Mouse (Mus musculus) hindbrain, postnatal 0 days (tissue): ENCODE measurements at regions not wholly inside any gene's neighbourhood (a gene's known extent, or its start where the extent isn't known, plus 50 kb on each side); places are given as distances from the start of the nearest gene placed in this dataset.

Experiments
- ATAC-seq: fragments of 200-750 bp; cut with Nextera tagmentation; 2 replicates; pipeline ENCODE4 v1.8.0; 2017; ENCODE audit warnings: mild to moderate bottlenecking, moderate TSS enrichment, moderate library complexity
- DNase-seq: peaks from one replicate; pipeline ENCODE4 v3.0.0-alpha.2; 2015; ENCODE audit warnings: low spot score
- H3K27ac ChIP-seq: fragments of 300-500 bp; sonication (generic); 2 replicates; pipeline ENCODE4 v1.5.1; 2014; ENCODE audit warnings: mild to moderate bottlenecking
- H3K27me3 ChIP-seq: fragments of 300-500 bp; sonication (generic); 2 replicates; pipeline ENCODE4 v1.6.1; 2014; ENCODE audit warnings: low read length, mixed read lengths; ENCODE audit not compliant: insufficient read depth
- H3K36me3 ChIP-seq: fragments of 300-500 bp; sonication (generic); 2 replicates; pipeline ENCODE4 v1.6.1; 2014; ENCODE audit warnings: low read length, mixed read lengths; ENCODE audit not compliant: insufficient read depth
- H3K4me1 ChIP-seq: fragments of 300-500 bp; sonication (generic); 2 replicates; pipeline ENCODE4 v1.6.1; 2014; ENCODE audit warnings: antibody characterized with exemption, low read length, mixed read lengths; ENCODE audit not compliant: insufficient read depth
- H3K4me2 ChIP-seq: fragments of 300-500 bp; sonication (generic); 2 replicates; pipeline ENCODE4 v1.6.1; 2014; ENCODE audit warnings: low read depth, mild to moderate bottlenecking, low read length, moderate library complexity, mixed read lengths
- H3K4me3 ChIP-seq: fragments of 300-500 bp; sonication (generic); 2 replicates; pipeline ENCODE4 v1.5.1; 2014; ENCODE audit warnings: low read length
- H3K9ac ChIP-seq: fragments of 300-500 bp; sonication (generic); replicated peaks from 2 replicates; pipeline ENCODE4 v1.6.1; 2014; ENCODE audit warnings: mild to moderate bottlenecking, low read length, moderate library complexity, mixed read lengths
- H3K9me3 ChIP-seq: fragments of 300-500 bp; sonication (generic); 2 replicates; pipeline ENCODE4 v1.6.1; 2016; ENCODE audit warnings: low read length, mixed read lengths
- CTCF ChIP-seq: IDR thresholded peaks from 2 replicates; pipeline ENCODE4 v1.5.1; 2016; ENCODE audit warnings: antibody characterized with exemption, control low read depth, low read depth
- WGBS: fragments of 180-500 bp; shearing (Covaris S2); extraction: QIAGEN DNeasy Blood & Tissue Kit; methylation state at CpG from one replicate; pipeline ENCODE4 v1.1.7; 2014; 5-methylcytosine and 5-hydroxymethylcytosine counted together

DNA sequence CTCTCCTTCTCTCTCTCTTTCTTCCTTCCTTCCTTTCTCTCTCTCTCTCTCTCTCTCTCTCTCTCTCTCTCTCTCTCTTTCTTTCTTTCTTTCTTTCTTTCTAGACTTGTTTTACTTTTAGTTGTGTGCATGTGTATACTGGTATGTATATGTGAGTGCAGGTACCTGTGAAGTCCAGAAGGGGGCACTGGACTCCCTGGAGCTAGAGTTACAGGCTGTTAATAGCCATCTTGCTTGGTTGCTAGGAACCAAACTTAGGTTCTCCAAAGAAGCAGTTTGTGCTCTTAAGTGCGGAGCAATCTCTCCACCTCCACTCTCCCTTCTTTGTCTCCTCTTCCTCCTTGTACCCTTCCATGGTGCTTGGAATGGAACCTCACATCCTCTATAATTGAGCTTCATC is 77.2 kb downstream of the Gm10604 start:
- Histone ChIP-seq H3K27me3 (no peaks in the 10 kb centered on the region), H3K4me1 (no peaks in the 10 kb centered on the region), H3K27ac (no peak overlapping the region), H3K9me3 (no peaks in the 10 kb centered on the region), H3K4me3 (no peak overlapping the region), H3K9ac (no peak overlapping the region), H3K36me3 (no peaks in the 10 kb centered on the region), H3K4me2 (no peak overlapping the region)
- ATAC-seq (no peak), DNase-seq (no peak)
- TF ChIP-seq CTCF = no peak
- WGBS = 100% methylated on average over 1 of the region's 1 CpGs

- H3K4me1 ChIP-seq = no peaks in the 10 kb centered on the region
- H3K4me2 ChIP-seq = no peak overlapping the region
These were observed 77.7 kb downstream of the Gm10604 start for GRCm38 (mm10) chr4:11903401-11903800.

GRCm38 (mm10) chr4:11899979-11900624 is 81.0 kb downstream of the Gm10604 start:
- WGBS = 18% methylated on average over 10 of the region's 10 CpGs
- H3K27me3 ChIP-seq = no peaks in the 10 kb centered on the region
- H3K27ac ChIP-seq = no peak overlapping the region
- ATAC-seq (peak; percentile 58; the same call in 1 of the 2 replicates), DNase-seq (peak; percentile 24)
- no peak overlapping the region for H3K4me3 ChIP-seq
- TF ChIP-seq CTCF = no peak
- no peaks in the 10 kb centered on the region for H3K4me1 ChIP-seq
- H3K9ac ChIP-seq = no peak overlapping the region
- H3K4me2 ChIP-seq = no peak overlapping the region
- no peaks in the 10 kb centered on the region for H3K36me3 ChIP-seq
- H3K9me3 ChIP-seq = no peaks in the 10 kb centered on the region

More at GRCm38 (mm10) chr4:11903401-11903800, 77.7 kb downstream of the Gm10604 start:
- Histone ChIP-seq H3K36me3 (no peaks in the 10 kb centered on the region), H3K27ac (no peak overlapping the region), H3K27me3 (no peaks in the 10 kb centered on the region), H3K4me3 (no peak overlapping the region), H3K9ac (no peak overlapping the region), H3K9me3 (no peaks in the 10 kb centered on the region)
- ATAC-seq (no peak), DNase-seq (no peak)
- WGBS = 87% methylated on average over 5 of the region's 5 CpGs
- no peak for TF ChIP-seq CTCF

- Histone ChIP-seq H3K9me3 (no peaks in the 10 kb centered on the region), H3K36me3 (no peaks in the 10 kb centered on the region), H3K4me1 (no peaks in the 10 kb centered on the region), H3K27me3 (no peaks in the 10 kb centered on the region), H3K4me2 (no peak overlapping the region), H3K27ac (no peak overlapping the region), H3K9ac (no peak overlapping the region), H3K4me3 (no peak overlapping the region)
- ATAC-seq (no peak), DNase-seq (no peak)
- TF ChIP-seq CTCF = no peak
These were observed 83.8 kb downstream of the Gm10604 start for GRCm38 (mm10) chr4:11897231-11897630.

GRCm38 (mm10) chr4:11895857-11896825 is 84.9 kb downstream of the Gm10604 start:
- Histone ChIP-seq H3K4me3 (no peak overlapping the region), H3K4me1 (no peaks in the 10 kb centered on the region), H3K4me2 (no peak overlapping the region), H3K9ac (no peak overlapping the region), H3K27me3 (no peaks in the 10 kb centered on the region), H3K9me3 (no peaks in the 10 kb centered on the region), H3K36me3 (no peaks in the 10 kb centered on the region), H3K27ac (no peak overlapping the region)
- WGBS = 86% methylated on average over 6 of the region's 6 CpGs
- ATAC-seq (no peak), DNase-seq (no peak)
- no peak for TF ChIP-seq CTCF

DNA sequence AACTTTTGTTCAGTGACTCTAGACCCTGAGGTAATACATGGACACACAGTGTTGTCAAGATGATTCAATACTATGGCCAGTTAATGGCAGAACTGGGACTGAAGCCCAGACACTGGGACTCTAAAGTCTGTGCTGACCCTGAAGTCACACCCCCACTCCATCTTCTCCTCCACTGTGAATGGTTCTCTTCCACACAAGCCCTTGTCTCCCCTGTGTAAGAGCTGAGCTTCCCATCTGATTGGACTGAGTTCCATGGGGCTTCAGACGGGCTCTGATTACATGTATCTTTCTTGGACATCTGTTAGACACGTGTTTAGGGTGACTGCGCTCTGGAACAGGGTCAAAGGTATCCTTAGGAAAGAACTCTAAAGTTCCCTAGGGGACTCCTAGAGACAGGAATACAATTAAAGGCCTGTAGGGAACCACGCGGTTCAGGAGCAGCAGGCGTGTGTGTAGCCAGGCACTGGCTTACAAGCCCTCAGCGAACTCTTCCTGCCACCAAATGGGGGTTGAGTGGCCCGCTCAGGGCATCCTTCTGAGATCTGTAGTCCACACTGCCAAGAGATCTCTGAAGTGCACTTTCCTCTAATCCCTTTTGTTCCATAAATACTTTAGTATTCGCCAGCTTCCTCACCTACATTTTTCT is 87.4 kb downstream of the Gm10604 start:
- H3K27ac ChIP-seq = no peak overlapping the region
- no peak for DNase-seq
- no peaks in the 10 kb centered on the region for H3K27me3 ChIP-seq
- 66% methylated on average over 9 of the region's 9 CpGs for WGBS
- no peak overlapping the region for H3K4me2 ChIP-seq
- no peak overlapping the region for H3K9ac ChIP-seq
- H3K4me3 ChIP-seq = no peak overlapping the region
- no peaks in the 10 kb centered on the region for H3K9me3 ChIP-seq
- H3K36me3 ChIP-seq = no peaks in the 10 kb centered on the region
- TF ChIP-seq CTCF = no peak
- no peaks in the 10 kb centered on the region for H3K4me1 ChIP-seq
- ATAC-seq = no peak
